Mouse (Mus musculus) liver, embryonic 13.5 days (tissue): ENCODE data around the gene Setd6. TPM values are rescaled to one million over a fixed set of nuclear protein-coding genes. Genes with fewer than 3 reads are reported as not detected.

Experiments used
- ATAC-seq: fragments of 200-750 bp; cut with Nextera tagmentation; 2 replicates; pipeline ENCODE4 v1.8.0; 2017; ENCODE audit warnings: low read depth, mild to moderate bottlenecking, moderate number of reproducible peaks, moderate library complexity
- DNase-seq: peaks from one replicate; pipeline ENCODE4 v3.0.0; 2022
- H3K27ac ChIP-seq: fragments of 300-500 bp; sonication (generic); 2 replicates; pipeline ENCODE4 v1.5.1; 2015; ENCODE audit warnings: moderate library complexity, mild to moderate bottlenecking, inconsistent platforms
- H3K27me3 ChIP-seq: fragments of 300-500 bp; sonication (generic); 2 replicates; pipeline ENCODE4 v1.6.1; 2015; ENCODE audit warnings: mild to moderate bottlenecking, inconsistent platforms
- H3K36me3 ChIP-seq: fragments of 300-500 bp; sonication (generic); 2 replicates; pipeline ENCODE4 v1.6.1; 2015; ENCODE audit warnings: mild to moderate bottlenecking, inconsistent platforms
- H3K4me1 ChIP-seq: fragments of 300-500 bp; sonication (generic); replicated peaks from 2 replicates; pipeline ENCODE4 v1.6.1; 2015; ENCODE audit warnings: inconsistent platforms
- H3K4me2 ChIP-seq: fragments of 300-500 bp; sonication (generic); 2 replicates; pipeline ENCODE4 v1.6.1; 2015; ENCODE audit warnings: inconsistent platforms, mild to moderate bottlenecking, moderate library complexity
- H3K4me3 ChIP-seq: fragments of 300-500 bp; sonication (generic); replicated peaks from 2 replicates; pipeline ENCODE4 v1.5.1; 2015; ENCODE audit warnings: mild to moderate bottlenecking, inconsistent platforms
- H3K9ac ChIP-seq: fragments of 300-500 bp; sonication (generic); 2 replicates; pipeline ENCODE4 v1.6.1; 2015; ENCODE audit warnings: mild to moderate bottlenecking, inconsistent platforms
- H3K9me3 ChIP-seq: fragments of 300-500 bp; sonication (generic); replicated peaks from 2 replicates; pipeline ENCODE4 v1.6.1; 2016; ENCODE audit warnings: inconsistent platforms
- WGBS: fragments of 180-500 bp; shearing (Covaris S2); methylation state at CpG from one replicate; pipeline ENCODE4 v1.1.7; 2015; ENCODE audit not compliant: insufficient replicate concordance; 5-methylcytosine and 5-hydroxymethylcytosine counted together
- microRNA-seq: library from miRNA; unstranded; fragments of <30 nt; microRNA quantifications from one replicate; pipeline ENCODE4, GENCODE M21; 2016
- polyA plus RNA-seq: library from polyadenylated mRNA; unstranded; fragments of >200 nt; fragmentation: Nextera tagmentation; extraction: Ambion mirVana; gene quantifications from 2 replicates; pipeline ENCODE4 v1.2.1, GENCODE M21; 2015

Setd6 gene
- polyA plus RNA-seq, 1 experiment from 2014 or later: 22.8 TPM

DNA sequence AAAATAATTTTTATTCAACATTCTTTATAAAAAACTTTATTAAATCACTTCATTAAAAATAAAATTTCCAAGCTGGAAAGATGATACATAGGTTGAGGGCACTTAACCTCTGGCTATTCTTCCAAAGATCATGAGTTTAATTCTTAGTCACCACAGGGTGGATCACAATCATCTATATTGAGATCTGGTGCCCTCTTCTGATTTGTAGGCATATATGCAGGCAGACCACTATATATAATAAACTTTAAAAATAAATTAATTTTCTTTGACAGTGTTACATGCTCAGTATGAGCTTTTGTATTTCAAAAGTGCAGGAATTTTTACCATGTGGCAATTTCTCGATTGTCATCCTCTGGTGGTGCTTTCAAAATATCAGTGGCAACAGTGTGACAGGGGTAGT, 48.5 kb downstream of the Setd6 start:
- Histone ChIP-seq H3K4me3 (no peak overlapping the region), H3K36me3 (peaks cover 93% of the 10 kb centered on the region), H3K4me1 (peaks cover 5% of the 10 kb centered on the region), H3K27me3 (no peaks in the 10 kb centered on the region), H3K27ac (no peak overlapping the region), H3K4me2 (no peak overlapping the region), H3K9me3 (no peaks in the 10 kb centered on the region), H3K9ac (no peak overlapping the region)
- ATAC-seq (no peak), DNase-seq (no peak)
- WGBS: 84% methylated on average over 1 of the region's 1 CpGs

Small RNAs within 50 kb of the gene (microRNA-seq; reads per million reads assigned to microRNA genes)
- gene Mir7073: not detected

Other genes with a start within 250 kb of the Setd6 start
- gene Csnk2a2, start 225.8 kb upstream of the Setd6 start, polyA plus RNA-seq: 4.9 and 6.2 TPM in 2 replicates
- gene Ccdc113, start 181.8 kb upstream of the Setd6 start, polyA plus RNA-seq: not detected in 2 replicates
- not detected in 2 replicates for gene Prss54, start 139.5 kb upstream of the Setd6 start, polyA plus RNA-seq
- gene Gins3, start 82.4 kb upstream of the Setd6 start, polyA plus RNA-seq: 11.2 and 13.2 TPM in 2 replicates
- gene Ndrg4, start 38.9 kb upstream of the Setd6 start, polyA plus RNA-seq: 1.6 and 1.7 TPM in 2 replicates
- gene Cnot1, start 91.6 kb downstream of the Setd6 start, polyA plus RNA-seq: 24.5 and 30.6 TPM in 2 replicates
- 295 and 356 TPM in 2 replicates for gene Sap18b, start 109.5 kb downstream of the Setd6 start, polyA plus RNA-seq
- 7.1 and 9.1 TPM in 2 replicates for gene Slc38a7, start 137.7 kb downstream of the Setd6 start, polyA plus RNA-seq
- gene Got2, start 172.7 kb downstream of the Setd6 start, polyA plus RNA-seq: 199 and 242 TPM in 2 replicates